Mouse (Mus musculus) thymus, postnatal 25 days (tissue): ENCODE measurements around the gene Inhba.

Experiments used
- DNase-seq: peaks from one replicate; pipeline ENCODE4 v3.0.0; 2022

Inhba gene

DNA sequence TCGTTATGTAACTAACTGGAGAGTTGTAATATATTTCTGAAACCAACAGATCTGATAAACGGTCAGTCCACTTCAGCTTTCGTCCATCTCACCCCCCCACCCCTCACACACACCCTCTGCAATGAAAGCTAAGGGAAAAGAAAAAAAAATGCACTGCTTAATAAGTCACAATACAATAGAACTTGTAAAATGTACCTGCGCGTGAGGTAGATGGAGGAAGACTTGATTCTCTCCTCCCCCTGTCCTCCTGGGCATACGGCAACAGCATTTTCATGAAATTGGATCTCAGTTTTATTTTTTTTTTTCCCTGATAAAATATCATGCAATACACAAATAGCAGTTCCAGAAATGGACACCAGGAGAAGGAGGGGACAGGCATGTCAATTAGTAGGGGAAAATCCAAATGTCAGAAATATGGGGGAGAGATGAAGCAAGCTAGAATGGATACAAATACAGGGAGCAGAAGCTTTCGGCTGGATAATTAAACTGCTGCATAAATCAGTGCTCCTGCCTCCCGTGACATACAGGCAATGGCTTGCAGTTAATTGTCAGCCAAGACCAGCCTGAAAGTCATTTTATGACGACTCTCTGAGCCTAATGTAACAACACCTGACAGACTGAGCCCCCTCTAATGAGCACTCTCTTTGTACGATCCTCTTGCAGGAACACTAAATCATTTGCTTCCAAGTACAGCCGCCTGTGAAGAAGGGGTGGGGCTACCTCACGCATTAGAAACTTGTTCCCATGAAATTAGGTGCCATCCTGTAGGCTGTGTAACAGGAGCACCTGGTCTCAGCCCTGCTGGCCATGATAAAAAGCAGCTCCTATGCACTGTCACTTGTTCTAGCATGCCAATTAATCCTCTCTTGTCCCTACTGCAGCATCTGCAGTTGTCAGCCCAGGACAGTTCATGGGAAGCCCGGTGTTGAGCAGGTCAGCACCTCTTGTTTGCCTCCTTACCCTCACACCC is 11.7 kb downstream of the Inhba start:
- no peak for DNase-seq

DNA sequence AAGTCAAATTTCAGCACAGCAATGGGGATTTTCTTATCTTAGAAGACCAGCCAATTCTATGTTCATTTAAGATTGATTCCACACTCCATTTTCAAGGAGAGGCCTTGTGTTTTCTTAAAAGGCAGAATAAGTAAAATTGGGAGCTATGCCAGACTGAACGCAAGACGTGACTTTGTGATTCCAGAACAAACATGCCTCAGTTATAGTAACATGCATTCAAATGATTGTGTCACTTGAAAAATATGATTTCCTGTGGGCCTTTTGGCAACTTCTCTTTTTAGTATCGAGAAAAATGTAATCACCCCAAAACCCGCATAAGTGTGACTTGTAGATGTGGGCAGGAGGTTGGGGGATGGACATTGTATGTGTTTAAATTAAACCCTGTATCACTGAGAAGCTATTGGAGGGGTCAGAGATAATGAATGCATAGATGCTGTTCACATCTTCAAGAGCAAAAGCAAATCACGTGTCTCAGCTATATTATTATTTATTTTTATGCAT is 19.0 kb downstream of the Inhba start:
- no peak for DNase-seq

DNA sequence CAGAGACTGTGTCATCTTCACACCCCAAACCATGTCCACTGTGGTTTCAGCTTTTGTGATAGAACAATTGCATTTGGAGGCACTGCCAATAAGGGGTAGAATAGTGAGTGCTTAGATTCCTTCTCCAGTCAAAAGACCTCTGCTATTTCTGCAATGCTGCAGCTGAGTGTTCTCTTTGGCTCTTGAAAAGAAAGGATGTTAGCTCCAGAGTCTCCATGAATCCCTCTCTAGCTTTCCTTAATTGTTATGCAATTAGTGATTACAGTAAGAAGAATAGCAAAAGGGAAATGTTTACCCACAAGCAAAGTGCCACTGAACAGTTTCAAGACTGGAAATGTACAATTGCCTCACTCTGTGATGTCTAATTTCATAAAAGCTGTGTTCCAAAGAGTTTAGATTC is 20.8 kb downstream of the Inhba start:
- DNase-seq = no peak

DNA sequence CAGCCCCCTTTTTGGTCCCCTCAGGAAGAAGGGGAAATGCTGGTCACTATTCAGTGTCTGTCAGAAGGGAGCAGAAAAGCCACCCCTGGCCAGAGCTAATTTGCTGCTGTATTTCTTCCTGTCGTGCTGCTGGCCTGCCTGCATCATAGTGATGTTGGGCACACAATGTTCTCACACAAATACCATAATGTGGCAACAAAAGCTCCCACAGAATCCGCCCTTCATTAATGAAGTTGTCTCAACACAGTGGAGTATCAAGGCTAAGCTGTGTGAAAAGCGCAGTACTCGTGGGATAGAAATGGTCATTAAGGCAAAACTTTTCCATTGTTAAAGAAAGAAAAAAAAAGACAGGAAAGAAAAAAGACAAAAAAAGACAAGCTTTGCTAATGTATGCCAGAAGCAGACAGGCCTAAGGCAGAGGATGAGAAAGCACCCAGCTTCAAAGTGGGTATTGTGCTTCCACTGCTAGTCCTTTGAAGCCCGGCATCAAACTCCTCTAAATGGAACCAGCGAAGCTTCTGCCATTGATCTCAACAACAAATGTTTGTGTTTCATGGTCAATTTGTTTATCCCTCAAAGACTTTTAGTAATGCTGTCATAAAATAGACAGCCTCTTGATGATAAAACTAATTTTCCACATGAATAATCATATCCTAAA is 21.4 kb downstream of the Inhba start:
- no peak for DNase-seq

DNA sequence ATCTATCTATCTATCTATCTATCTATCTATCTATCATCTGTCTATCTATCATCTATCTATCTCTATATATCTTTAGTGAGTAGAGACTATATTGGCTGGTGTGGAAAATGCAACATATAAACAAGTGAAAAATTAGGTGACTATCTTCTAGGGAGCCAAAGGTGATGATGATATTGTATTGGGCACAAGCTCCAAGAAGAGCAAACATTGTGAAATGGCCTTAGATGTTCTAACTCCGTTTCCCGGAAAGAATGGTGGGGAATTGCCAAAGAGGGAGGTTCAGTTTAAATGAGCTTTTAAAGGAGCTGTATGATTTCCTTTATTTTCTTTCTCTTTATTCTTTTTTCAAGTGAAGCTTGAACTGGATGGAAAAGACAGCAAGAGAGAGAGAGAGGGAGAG is 57.4 kb downstream of the Inhba start:
- no peak for DNase-seq

DNA sequence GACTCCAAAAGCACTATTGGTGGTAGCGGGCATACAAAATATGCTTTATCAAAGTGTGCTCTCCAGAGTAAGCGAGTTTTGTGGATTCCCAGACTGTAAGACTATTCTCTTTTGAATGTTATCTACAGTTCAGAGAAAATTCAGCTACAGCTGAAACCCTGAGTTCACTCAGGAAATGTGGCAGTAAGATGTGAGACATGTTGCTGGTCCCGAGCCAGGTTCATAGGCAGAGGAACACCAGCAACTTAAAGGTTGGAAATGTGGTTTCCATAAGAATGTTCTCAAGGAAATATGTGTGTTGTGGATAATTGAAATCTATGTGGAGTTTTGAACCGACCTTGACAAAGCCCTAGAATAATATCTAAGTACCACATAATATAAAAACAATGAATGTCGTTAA is 65.6 kb downstream of the Inhba start:
- no peak for DNase-seq

DNA sequence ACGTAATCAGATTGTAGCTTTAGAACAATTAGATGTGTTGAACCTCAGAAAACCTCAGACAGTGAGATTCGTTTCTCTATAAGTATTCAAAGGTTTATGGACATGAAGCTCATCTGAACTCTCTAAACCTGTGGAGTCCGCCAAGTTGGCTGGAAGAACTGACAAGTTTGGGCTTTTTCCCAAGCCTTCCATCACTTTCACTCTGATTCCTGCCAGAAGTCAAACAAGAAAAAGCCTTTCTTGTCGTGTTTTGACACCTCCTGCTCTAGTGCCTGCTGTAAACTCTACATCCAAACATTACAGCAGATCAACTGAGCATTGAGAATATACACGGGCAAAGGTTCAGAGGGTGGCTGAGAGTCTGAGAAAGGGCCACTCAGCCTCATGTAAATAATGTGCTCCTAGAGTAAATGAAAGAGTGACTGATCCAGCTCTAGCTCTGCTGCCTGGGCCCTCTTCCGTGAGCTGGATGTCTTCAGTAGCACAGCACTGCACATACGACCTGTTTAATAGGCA is 66.6 kb downstream of the Inhba start:
- DNase-seq = no peak

DNA sequence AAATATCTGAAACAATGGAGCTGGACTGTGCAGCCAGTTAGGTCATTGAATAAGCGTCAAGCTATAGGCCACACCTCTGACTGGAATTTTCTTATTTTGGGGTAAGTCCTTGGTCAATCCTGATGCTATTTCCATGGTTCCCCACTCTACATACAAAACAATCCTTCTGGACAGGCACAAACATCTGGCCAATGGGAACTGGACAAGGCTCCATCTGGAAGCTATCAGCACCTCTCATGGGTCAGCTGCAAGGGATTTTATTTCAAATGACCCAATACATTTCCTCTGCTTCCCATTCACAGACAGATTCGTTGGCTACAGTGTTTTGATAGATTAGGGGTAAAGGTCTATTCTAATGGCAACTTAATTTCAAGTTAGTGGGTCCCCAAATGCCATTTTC is 68.6 kb downstream of the Inhba start:
- DNase-seq = no peak
